Mouse (Mus musculus) erythroblast, adult 5-6 weeks (primary cell): ENCODE results near the gene Cdc20. TPM values are rescaled to one million over a fixed set of nuclear protein-coding genes. Genes with fewer than 3 reads are reported as not detected.

ENCODE experiments used
- ATAC-seq: replicated peaks from 2 replicates; pipeline ENCODE4 v1.8.0; 2016; ENCODE audit warnings: moderate number of reproducible peaks, mild to moderate bottlenecking, moderate TSS enrichment, inconsistent platforms; ENCODE audit not compliant: poor library complexity, low FRiP score, severe bottlenecking
- total RNA-seq, 2 experiments: library from RNA; stranded (forward) in 1 of 2; stranded (reverse) in 1 of 2; fragments of 150-400 nt in 1 of 2; fragments of 200-764, 138-1000 nt in 1 of 2; gene quantifications; 2 replicates each; pipeline versions ENCODE4 v1.2.3 to v1.2.4; 2015 to 2017; ENCODE audit warnings: low replicate concordance in 2 of 2

The Cdc20 gene
- total RNA-seq (2015; ENCODE audit: low replicate concordance) = 25.1 and 32.5 TPM in 2 replicates
- total RNA-seq (2017; ENCODE audit: low replicate concordance) = 30.8 and 46.6 TPM in 2 replicates

DNA sequence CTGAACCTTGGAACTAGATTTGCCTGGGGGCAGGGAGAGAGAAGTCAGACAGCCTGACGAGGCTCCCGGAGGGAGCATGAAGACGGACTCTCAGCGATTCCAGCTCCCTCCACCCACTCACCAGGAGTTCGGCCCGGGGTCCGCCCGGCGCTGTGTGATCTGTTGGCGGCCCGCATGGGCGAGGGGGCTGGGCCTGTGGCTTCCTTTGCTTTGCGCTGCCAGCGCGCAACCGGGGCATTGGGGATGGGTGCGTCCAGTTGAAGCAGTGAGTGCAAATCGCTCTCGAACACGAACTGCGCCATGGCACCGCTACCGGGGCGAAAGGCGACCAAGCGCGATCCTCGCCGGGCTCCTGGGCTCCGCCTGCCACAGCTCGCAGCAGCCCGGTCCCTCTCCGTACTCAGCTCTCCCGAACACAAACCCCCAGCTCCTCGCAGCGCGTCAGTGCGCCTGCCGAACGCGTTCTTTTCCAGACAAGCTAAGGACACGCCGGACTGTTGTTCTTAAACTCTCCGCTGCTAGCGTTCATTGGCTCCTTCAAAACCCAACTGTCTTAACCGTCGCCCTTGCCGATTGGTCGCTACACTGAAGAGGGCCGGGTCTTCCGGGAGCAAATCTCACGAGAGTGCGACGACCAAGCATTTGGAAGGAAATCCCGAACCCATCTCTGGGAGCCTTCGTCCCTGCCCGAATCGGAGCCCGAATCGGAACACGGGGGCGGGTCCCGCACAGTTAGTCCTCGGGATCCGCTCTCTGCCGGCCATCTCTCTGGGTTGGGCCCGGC, at the start of gene Cdc20:
Cdc20 (minus strand) TSS at position 533 of the 784 bp plus-strand sequence.
- ATAC-seq = peak; percentile 95

DNA sequence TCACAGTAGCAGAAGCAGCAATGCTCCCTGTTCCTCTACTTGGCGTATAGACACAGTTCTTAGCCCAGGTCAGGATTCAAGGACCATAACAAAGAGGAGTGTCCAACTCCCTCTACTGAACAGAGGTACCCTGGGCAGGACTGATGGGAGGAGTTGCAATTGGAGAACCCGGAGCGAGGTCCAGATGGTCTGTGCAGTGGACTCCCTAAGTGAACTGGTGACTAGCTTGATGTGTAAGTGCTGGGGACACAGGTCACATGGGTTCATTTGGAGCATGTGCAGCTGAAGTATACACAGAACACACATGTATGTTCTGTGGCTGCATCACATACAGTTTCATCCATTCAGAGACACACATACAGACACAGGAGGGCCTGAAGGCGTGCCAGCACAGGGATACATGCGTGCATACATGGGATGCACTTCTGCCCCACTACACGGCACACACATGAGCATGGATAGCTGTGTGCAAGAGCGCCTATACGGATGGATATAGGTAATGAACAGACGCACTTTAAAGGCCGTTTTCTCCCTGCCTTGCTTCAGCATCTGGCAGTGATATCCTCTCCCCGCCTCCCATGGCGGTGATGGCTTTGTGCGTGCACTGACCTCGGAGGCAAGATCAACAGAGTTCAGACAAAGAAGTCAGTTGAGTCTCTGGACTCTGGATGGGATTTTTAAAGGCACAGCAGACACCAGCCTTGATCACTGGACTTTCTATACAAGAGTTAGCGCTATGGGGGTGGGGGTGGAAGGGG, 39.8 kb upstream of the Cdc20 start:
- no peak for ATAC-seq

DNA sequence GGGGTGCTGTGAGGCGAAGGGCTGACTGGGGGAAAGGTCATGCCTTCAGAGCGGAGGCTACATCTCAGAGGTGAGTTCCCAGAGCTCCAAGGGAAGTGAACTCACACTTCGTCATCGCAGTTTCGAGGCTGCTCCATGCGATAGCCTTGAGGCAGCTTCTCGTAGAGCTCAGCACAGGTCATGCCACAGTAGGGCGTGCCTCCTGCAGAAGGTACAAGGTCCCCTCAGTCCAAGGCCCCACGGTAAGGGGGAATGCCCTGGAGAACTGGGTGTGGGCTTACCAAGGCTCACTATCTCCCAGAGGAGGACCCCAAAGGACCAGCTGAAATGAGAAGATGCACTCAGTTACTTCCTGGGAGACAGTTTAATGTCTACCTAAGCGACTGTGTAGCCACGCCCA, 35.5 kb upstream of the Cdc20 start:
- ATAC-seq = no peak

DNA sequence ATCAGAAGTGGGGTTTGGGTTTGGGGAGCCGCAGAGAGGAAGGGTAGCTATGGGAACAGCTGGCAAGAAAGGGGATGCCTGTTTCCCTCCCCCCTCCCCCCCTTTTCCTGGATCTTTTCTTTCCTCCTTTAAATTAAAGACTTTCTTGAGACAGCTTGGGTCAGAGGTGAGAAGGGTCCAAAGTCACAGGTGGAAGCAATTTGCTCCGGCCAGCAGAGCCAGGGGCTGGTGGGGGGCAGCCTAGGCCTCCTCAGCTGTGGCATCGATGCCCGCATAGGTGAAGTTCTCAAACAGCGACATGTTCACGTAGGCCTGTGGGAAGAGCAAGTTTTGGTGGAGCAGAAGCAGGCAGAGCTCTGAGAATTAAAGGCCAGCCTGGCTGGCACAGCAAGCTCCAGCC, 34.1 kb upstream of the Cdc20 start:
- ATAC-seq = no peak

DNA sequence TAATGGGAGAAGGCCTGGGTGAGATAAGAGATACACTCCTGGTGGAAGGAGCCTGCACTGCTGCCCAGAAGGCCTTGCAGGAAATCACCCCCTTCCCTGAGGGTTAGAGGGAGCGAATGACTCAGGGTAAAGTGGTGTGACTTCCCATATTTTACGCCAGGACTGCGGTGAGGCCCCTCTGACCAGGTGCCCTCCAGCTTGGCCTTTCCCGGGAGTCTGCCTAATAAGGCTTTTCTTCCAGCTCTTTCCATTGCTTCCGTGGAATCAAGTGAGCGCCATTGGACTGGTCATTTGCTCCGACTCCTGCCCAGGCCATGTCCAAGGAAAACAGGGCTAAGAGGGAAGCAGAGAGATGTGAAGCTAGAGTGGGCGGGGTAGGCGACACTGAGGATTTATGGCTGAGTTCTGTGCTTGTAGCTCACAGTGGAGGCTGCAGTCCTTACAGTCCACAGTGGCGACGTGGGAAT, 28.6 kb upstream of the Cdc20 start:
- ATAC-seq = no peak

DNA sequence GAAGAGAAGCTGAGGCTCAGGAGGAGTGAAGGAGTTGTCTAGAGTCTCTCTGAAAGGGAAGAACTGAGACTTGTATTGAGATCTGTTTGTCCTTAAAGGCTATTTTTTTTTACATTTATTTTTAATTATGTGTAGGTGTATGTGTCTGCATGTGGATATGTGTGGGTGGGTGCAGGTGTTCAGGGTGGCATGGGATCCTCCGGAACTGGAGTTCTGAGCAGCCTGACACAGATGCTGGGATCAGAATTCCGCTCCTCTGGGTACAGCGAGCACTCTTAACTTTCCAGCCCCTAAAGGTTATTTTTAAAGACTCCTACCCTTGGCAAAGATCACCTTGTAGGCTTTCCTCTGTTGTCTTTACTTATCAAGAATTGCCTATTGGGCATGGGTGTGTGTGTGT, 27.8 kb upstream of the Cdc20 start:
- no peak for ATAC-seq

DNA sequence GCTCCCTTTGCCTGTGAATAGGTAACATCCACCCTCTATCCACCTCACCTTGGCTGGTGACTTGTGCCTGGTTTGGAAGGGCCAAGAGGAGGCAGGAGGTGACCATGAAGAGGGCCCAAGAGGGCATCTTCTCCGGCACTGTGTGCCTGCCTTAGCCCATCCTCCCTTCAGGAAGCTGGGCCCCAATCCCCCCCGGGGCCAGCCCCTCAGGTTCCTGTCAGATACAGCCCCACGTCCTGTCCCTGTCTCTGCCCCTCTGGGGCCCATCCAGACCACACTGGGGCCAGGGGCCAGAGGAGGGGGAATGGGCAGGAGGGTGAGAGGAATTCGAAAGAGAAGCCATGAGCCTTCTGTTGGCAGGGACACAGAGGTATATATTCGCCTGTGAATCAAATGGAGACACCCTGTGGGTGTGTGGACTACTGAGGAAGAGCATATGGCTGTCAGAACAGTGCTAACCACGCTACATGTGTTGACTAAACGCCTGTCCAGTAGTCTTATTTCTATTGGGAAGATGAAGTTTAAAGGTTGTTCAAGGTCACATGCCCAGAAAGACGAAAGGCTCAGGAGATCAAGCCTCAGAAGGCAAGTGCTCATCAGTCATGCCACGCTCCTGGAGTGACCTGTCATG, 20.3 kb upstream of the Cdc20 start, which contains the start of gene Mpl:
Mpl (minus strand) TSS at position 169 of the 631 bp plus-strand sequence.
- no peak for ATAC-seq

DNA sequence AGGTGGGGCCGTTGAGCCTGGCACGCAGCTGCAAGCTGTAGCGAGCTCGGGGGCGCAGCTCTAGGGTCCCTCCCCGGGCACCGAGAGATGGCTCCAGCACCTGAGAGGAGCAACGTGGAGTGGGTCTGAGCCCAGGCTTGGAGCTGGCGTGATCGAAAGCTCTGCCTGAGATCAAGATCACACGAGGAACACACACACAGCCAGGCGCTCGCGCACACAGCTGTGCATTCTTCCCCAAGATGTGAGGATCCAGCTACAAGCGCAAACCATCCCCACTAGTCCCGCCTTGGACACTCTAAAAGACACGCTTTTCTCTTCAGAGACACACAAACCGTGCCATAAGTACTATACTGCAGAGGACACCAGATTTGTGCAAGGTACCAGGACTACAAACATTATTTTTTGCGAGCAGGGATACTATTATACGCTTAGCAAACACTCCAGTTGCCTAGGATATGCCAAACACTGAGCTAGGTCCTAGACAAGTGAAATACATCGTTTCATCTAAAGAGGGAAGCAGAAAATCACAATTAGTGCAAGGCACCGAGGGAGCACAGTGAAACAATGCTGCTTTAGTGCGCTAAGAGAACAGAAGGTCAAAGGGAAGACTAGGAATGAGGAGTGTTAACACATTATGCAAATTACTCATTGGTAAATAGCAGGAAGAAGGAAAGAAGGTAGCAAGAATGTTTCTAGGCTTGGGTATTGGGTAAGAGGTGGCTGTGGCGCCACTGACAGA, 9.4 kb upstream of the Cdc20 start:
- no peak for ATAC-seq

DNA sequence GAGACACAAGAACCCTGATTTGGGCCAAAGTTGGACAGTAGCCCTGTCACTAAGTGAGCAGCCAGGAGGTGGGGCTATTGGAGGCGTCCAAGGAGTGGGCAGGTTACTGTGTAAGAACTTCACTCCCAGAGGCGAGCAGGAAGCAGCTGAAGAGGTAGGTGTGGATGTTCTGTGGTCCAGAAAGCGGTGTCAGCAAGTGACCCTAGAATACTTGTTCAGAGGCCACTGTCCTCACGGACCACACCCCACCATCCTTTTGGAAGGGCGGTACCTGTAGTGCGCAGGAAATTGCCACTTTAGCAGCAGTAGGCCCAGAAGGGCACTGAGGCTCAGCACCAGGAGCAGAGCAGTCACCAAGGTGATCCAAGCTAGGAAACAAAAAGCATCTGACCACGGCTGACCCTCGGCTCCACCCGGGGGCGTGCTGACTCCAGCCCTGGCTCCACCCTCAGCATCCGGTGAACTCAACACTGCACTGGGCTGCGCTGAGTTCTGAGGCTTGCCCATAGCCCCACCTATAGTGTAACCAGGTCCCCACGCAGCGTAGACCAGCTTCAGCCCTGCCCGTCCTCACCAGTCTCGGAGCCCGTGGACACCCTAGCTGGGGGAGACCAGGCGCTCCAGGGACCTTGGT, 8.7 kb upstream of the Cdc20 start:
- no peak for ATAC-seq

DNA sequence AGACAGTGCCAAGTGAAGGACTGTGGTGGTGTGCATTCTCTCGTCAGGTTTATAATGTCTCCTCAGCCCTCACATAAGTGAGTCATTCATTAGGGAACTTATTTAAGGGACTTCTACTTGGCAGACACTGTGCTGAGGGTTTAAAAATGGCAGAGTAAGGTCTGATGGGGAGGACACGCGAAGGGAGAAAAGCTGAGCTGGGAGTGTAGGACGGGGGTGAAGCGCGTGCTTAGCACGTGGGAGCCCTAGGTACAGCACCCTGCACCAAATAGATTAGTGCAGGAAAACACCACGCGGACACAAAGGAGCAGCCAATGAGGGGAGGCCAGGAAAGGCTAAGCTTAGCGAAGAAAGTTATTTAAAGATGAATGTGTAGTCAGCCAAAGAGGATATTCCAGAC, 7.9 kb upstream of the Cdc20 start:
- no peak for ATAC-seq

DNA sequence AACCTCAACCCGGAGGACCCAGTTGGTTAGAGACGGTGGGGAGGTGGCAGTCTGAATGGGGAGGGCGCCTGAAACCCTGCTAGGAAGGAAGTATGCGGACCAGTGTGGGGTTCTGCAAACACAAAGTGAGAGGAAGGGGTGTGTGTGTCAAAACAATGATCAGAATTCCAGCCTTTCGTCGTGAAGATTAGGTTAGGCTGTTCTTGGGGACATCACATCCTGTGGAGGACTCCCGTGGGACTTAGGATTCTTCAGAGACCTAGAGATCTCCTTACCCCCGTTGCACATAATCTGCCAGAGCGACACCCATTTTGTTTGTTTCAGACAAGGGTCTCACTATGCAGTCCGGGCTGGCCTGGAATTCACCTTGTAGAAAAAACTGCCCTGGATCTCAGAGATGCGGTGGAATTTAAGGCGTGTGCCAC, 689 bp upstream of the Cdc20 start:
- ATAC-seq = peak; percentile 53

DNA sequence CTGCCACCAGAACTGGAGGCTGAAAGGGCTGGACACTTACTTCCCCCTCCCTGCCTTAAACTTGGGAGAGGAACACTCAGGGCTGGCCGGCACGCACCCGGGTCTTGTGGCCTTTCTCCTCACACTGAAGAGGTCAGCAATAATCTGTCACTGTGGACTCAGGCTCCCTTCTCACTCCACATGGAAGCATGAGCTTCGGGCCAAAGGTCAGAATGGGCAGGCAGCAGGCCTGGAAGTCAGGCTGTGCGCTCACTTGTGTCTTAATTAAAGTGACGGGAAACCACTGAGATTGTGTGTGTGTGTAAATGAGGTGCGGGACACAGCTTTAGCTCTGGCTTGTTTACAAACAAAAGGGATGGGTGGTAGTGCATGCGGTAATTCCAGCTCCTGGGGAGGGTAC, 4.8 kb downstream of the Cdc20 start:
- ATAC-seq = no peak

DNA sequence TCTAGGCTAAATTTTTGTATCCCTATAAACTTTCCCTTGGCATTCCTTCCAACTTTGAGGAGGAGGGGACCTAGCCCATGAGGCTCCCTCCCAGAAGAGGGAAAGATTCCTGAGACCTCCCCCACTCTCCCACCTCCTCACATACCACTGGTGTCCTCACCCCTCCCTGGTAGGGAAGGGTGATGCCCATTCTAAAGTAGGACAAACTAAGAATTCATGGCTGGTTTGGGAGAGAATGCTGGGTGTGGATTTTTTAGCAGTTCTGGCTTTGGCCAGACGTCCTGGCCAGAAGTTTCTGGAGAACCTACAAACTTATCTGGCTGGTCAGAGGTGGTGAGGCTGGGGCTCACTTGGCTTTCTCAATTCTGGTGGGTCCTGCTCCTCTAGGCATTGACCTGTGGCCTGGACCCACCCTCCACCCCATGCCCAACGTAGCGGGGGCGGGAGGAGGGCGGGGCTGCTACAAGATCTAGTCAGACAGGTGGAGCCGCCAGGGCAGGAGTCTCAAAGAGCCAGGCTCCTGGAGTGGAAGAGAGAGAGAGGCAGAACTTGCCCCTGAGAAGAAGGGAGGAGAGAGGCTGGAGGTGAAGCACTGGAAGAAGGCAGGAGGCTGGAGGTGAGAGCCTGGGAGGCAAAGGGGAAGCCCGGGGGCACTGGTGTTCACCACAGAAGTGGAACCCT, 7.8 kb downstream of the Cdc20 start:
- 0 out of 2 replicates have a peak, but pooled peaks have one; percentile 19 for ATAC-seq

DNA sequence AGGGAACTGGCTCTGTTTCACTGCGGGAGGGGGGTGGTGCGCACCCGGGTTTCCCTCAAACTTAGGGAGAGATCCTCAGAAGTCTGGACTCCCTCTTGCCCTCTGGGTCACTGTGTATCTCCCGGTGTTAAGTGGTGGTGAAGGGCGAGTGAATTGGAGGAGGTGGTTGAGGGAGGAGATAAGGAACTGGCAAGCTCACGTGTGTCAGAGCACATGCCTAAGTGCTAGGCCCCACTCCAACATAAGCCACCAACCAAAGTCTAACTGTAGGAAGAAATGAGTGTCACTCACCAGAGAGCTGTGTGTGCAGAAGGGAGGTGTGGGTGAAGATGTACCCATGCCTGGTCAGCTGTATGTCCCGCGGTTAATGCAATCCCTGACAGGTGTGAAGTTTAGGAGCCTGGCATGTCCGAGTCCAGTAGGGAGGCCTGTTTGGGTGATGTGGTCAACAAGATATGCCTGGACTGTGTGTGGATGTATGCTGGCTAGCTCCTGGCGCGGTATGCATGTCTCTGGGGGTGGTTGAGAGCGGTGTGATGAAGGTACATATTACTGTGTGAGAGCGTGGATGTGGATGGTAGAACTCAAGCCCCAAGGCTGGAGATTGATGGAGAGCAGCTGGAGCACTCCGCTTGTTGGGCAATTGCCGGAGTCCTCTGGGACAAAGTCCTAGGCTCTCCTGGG, 8.5 kb downstream of the Cdc20 start:
- peak; percentile 51 for ATAC-seq

DNA sequence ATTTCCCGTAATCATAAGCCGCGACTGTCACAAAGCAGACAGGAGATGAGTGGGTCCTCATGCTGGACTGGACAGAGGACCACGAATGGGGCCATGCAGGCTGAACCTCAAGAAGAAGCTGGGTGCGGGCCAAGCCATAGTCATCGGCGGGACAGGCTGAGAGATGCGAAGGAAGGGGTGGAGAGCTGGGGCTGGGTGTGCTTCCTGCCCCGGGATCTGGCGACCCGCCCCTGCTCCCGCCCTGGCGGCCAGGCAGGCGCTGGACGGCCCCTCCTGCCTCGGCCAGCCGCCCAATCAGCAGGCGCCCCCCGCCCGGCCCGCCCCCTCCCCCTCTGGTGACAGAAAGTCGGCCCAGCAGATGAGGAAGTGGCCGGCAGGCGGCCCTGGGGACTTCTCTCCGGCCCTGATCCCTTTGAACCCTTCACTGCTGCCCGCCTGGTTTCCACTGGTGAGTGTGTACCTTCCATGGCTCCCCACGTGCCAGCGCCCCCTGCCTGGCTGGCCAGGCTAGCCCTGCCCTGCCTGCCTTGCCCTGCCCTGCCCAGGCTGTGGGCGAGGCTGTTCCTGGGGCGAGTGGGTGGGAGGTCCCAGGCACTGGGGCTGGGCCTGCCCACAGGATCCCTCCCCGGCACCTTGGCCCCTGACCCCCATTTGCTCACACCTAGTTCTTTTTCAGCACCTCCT, 9.2 kb downstream of the Cdc20 start, which contains the start of gene Elovl1:
Elovl1 (plus strand) TSS at position 326 of the 684 bp plus-strand sequence.
- peak; percentile 85 for ATAC-seq

DNA sequence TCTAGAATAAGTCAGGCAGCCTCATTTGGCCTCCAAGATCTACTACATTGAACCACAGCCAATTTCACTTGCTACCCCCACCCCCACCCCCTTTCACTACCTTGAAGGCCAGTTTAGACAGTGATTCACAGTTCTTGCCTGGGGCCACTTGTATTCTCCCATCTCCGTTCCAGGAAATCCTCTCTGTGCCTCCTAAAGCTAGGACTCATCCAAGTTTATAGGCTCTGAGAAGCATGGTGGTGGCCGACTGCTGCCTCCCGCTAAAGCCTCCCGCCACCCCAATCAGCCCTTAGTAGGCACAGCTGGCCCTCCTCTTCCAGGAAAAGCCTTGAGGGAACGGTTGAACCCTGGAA, 9.8 kb downstream of the Cdc20 start:
- ATAC-seq = peak; percentile 38

DNA sequence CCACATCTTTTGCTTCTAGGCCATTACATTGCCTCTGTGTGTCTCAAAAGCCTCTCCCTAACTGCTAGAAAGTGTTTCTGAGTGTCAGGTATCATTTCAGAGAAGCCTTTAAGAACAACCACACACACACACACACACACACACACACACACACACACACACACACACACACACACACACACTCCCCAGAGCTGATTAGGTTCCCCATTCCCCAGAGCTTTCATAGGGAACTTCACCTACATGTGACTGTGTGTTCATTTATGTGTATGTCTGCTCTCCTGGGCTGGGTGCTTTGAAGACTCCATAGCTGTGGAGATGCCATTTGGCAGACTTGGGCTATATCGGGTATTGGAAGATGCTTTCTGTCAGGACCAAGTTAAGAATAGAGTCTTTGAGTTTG, 11.8 kb downstream of the Cdc20 start:
- ATAC-seq = no peak
